Mouse (Mus musculus) kidney, postnatal 10 days (tissue): ENCODE measurements at regions not wholly inside any gene's neighbourhood (a gene's known extent, or its start where the extent isn't known, plus 50 kb on each side); places are given as distances from the start of the nearest gene placed in this dataset.
A peak's percentile ranks its signal among the peaks of the same experiment; 100 is the strongest.

Experiments used
- DNase-seq: peaks from one replicate; pipeline ENCODE4 v3.0.0; 2021; ENCODE audit warnings: mixed read lengths

DNA sequence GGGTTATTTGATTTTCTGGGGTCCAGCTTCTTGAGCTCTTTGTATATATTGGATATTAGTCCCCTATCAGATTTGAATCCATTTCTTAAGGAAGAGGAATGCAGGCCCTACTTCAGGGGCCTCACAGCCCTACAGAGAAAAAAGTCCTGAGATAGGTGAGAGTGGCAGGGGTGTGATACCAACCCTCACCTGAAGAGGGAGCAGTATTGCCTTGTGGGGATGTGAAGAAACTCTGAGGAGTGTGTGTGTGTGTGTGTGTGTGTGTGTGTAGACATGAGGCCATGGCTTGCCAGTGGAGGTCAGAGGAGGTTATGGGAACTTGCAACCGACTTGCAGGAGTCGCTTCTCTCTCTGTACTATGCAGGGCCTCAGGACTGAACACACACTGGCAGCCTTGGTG lies 141.2 kb downstream of the Tex29 start:
- peak; percentile 16 for DNase-seq

GRCm38 (mm10) chr8:11990024-11990423 lies 149.8 kb downstream of the Tex29 start:
- DNase-seq, result no peak

- peak; percentile 77 for DNase-seq
Observed at GRCm38 (mm10) chr8:11999736-12000458, 159.6 kb downstream of the Tex29 start.

DNA sequence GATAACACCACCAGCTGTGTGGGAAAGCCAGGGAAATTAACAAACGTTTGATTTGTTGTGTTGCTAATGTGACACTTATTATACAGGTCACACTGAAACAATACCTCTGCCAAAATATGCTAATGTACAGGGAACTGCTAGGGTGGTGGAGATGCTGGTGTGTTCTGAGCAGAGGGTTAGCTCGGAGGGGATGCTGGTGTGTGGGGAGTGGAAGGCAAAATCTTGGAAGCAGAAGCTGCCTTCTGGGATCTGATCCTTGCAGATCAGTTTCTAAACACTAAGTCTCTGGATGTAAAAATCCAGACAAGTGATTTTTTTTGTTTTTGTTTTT lies 160.2 kb downstream of the Tex29 start:
- no peak for DNase-seq

GRCm38 (mm10) chr8:12004241-12004640 lies 164.0 kb downstream of the Tex29 start:
- DNase-seq, result no peak

DNA sequence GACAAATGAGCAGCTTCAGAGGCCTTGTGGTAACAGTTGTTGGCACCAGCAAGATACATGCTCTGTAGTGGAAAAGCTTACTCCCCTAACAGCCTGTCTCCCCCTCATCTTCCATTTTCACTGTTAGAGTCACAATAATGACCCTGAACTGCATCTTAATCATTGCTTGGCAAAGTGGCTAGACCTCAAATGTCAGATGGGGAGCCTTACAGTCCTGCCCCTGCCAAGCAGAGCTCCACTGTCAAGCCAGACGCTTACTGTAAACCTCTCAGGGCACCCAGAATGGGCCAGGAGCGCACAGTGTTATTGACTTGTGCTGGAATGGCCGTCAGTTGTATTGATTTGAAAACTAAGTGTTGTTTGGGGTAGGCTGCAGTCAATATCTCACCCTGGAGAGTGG lies 172.5 kb downstream of the Tex29 start:
- no peak for DNase-seq

- DNase-seq, result no peak
Observed at GRCm38 (mm10) chr8:12017750-12018149, 177.5 kb downstream of the Tex29 start.

- DNase-seq, result no peak
Observed at GRCm38 (mm10) chr8:12019272-12019671, 179.0 kb downstream of the Tex29 start.

DNA sequence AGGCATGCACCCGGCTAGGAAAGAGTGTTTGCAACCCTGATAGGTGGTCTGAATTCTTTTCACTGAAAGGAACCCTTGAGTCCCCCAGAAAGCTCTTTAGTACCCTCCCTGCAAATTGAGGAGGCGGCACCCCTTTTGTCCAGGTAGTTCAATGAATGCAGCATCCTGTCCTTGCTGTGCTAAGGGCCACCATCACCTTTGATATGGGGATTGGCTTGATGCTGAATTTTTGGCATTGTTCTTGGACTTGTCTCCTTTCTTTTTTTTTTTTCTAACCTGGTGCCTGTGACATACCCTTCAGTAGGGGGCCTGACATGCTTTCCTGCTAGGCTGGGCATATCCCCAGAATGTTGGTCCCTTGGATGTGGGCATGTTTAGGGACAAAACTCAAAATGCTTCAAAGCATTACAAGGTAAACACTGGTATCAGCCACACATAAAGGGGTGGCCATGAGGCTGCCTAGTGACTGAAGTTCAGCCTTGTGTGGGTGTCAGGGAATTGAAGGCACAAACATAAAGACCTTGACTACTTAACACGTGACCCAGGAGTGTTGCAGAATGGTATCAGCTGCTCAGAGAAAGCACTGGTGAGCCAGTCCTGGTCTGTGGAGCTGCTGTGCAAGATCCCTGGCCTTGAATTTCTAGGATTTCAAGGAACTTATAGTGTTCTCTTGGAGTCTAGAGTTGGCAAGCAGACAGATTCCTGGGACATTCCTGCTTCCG lies 183.6 kb downstream of the Tex29 start:
- DNase-seq, result no peak

DNA sequence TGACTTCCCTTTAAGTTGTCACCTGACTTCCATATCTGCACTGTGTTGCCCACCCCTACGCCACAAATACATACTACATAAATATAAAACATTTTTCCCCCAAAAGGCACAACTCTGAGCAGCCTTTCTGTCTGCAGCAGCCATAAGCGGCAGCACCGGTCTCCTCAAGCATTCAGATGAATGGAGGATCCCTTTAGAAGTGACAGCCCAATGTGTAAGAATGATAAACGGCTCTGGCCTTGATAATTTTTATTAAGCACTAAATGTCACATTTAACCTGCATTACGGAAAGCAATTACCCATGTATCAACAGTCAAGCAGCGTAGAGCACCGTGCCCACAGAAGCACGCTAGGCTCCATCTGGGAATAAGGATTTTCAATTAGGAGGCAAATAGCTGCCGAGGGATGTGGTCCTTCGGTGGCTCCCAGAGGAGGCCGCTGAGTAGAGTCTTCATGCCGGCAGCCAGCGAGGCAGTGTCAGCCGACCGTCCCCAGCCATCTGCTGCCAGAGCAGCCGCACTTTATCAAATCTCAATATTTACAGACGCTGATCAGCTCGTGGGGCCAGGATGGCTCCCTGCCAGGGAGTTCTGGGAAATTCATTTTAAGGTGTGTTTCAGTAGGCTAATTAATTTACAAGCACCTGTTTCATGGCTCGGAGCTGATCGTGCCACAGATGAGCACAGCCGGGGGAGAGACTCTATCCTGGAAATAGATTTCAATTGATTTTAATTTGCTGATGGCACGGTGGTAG lies 190.3 kb downstream of the Tex29 start:
- no peak for DNase-seq

DNA sequence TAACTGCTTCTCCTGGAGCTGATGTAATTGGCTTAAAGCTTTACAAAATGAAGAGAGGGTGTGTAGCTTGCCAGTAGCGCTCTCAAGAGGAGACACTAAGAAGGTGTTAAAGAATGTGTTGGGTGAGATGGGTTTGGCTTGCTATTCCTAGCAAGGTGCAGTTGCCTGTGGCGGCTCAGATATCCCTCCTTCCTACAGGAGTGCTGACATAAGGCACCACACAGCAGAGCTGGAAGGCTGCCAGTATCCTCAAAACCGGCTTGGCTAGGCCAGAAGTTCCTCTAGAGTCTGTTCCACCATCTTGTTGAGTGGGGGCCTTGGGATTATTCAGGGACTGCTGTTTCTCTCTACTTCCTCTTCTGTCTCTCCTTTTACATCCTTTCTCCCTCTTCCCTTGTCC lies 191.5 kb downstream of the Tex29 start:
- DNase-seq, result peak; percentile 33

GRCm38 (mm10) chr8:12032386-12032785 lies 192.1 kb downstream of the Tex29 start:
- DNase-seq, result no peak

DNA sequence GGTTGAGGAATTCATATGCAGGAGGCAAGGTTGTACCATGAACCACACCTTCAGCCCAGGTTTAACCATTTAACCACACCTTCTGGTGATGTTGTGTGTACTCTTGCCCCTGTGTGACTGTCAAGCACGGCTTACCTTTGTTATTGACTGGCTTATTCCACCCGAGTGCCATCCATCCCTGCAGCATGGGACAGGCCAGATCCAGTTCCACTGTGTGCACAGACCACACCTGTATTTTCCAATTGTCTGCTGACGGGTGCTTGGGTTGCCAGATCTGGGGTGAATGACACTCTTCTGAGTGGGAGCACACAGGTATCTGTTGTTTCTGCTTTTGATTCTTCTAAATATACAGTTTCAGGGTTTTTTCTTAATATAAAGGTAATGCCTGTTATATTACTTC lies 196.1 kb downstream of the Tex29 start:
- no peak for DNase-seq

- no peak for DNase-seq
Observed at GRCm38 (mm10) chr8:12040924-12041323, 200.7 kb downstream of the Tex29 start.

GRCm38 (mm10) chr8:12041662-12042061 lies 201.4 kb downstream of the Tex29 start:
- DNase-seq, result no peak

- no peak for DNase-seq
Observed at GRCm38 (mm10) chr8:12050841-12051240, 210.6 kb downstream of the Tex29 start.

- DNase-seq, result no peak
Observed at GRCm38 (mm10) chr8:12051357-12051756, 211.1 kb downstream of the Tex29 start.

- no peak for DNase-seq
Observed at GRCm38 (mm10) chr8:12055931-12056330, 215.7 kb downstream of the Tex29 start.

GRCm38 (mm10) chr8:12061237-12061636 lies 217.4 kb upstream of the A230072I06Rik start:
- no peak for DNase-seq

DNA sequence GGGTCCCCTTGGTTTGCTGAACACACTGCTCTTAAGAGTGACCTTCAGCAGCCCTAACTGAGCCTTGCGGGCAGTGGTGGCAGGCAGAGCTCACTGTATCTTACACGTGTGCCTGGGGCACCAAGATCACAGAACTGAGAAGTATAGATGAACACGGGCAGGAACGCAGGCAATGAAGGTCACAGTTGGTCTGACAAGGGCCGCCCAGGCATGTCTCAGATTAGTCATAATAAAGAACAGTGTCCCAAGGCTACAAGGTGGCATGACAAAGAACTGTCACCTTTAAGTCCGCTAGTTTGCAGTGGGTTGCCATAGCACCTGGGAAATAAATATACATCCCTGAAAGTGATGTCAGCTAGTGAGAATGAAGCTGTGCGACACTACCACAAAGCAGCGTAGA lies 215.9 kb upstream of the A230072I06Rik start:
- no peak for DNase-seq

DNA sequence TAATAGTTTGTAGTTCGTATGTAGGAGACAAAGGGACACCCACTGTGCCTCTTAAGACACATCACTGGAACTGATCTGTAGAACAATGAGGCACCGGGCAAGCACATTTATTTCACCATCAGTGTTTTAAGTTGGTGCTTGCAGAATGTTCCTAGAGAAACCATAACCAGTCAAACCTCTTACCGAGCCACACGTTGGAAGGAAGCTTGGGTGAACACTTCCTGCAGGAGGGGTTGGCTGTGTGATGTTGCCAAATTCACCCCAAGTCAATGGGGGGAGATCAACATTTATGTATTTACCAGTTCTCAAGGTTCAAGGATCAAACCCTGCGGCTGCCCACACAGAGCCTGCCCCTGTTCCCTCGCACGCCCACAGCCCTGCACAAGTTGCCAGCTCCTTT lies 214.0 kb upstream of the A230072I06Rik start:
- DNase-seq, result no peak

DNA sequence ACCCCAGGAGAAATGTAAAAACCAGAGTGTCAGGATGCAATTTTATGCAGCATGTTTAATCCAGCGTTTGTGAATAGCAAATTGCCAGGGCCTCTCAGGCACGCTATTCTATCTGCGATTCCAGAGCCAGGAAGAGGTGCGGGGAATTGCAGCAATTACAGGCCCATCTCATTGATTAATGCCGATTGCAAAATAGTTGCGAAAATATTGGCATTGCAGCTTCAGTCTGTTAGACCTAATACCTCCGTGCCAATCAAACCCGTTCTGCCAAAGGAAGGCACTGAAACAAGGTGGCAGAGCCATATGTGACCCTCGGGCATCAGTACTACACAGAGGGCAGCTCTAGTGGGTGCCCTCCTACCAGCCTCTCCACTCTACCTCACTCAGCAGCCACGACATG lies 212.2 kb upstream of the A230072I06Rik start:
- no peak for DNase-seq

- DNase-seq, result no peak
Observed at GRCm38 (mm10) chr8:12073311-12073999, 205.2 kb upstream of the A230072I06Rik start.
